Mouse (Mus musculus): ENCODE data around the gene Dido1.

- TF ChIP-seq CTCF (IDR thresholded peaks at IDR 0.05; ENCODE audit: low read depth) (no peak), EP300 (IDR thresholded peaks at IDR 0.05; ENCODE audit: low read depth) (no peak)
Measured at GRCm38 (mm10) chr2:180654666-180655065, 55.1 kb downstream of the Dido1 start.
